Mouse (Mus musculus) forebrain, postnatal 0 days (tissue): ENCODE measurements around the gene Cdh1. TPM values are rescaled to one million over a fixed set of nuclear protein-coding genes. Genes with fewer than 3 reads are reported as not detected.
A peak's percentile ranks its signal among the peaks of the same experiment; 100 is the strongest.

ENCODE experiments used
- ATAC-seq: fragments of 200-750 bp; cut with Nextera tagmentation; 2 replicates; pipeline ENCODE4 v1.8.0; 2017; ENCODE audit warnings: mild to moderate bottlenecking, moderate library complexity
- DNase-seq: peaks from one replicate; pipeline ENCODE4 v3.0.0-alpha.2; 2015
- H3K27ac ChIP-seq: fragments of 300-500 bp; sonication (generic); 2 replicates; pipeline ENCODE4 v1.5.1; 2014; ENCODE audit warnings: low read depth, mild to moderate bottlenecking, antibody characterized with exemption, low read length, moderate library complexity, mixed read lengths
- H3K27me3 ChIP-seq: fragments of 300-500 bp; sonication (generic); 2 replicates; pipeline ENCODE4 v1.6.1; 2014; ENCODE audit warnings: mild to moderate bottlenecking, low read length, mixed read lengths; ENCODE audit not compliant: insufficient read depth
- H3K36me3 ChIP-seq: fragments of 300-500 bp; sonication (generic); 2 replicates; pipeline ENCODE4 v1.6.1; 2014; ENCODE audit warnings: mild to moderate bottlenecking, moderate library complexity; ENCODE audit not compliant: insufficient read depth
- H3K4me1 ChIP-seq: fragments of 300-500 bp; sonication (generic); 2 replicates; pipeline ENCODE4 v1.6.1; 2014; ENCODE audit warnings: antibody characterized with exemption; ENCODE audit not compliant: insufficient read depth
- H3K4me2 ChIP-seq: fragments of 300-500 bp; sonication (generic); 2 replicates; pipeline ENCODE4 v1.6.1; 2014; ENCODE audit warnings: low read depth, mild to moderate bottlenecking, moderate library complexity
- H3K4me3 ChIP-seq: fragments of 300-500 bp; sonication (generic); 2 replicates; pipeline ENCODE4 v1.5.1; 2014; ENCODE audit warnings: low read depth, low read length, mixed read lengths
- H3K9ac ChIP-seq: fragments of 300-500 bp; sonication (generic); 2 replicates; pipeline ENCODE4 v1.6.1; 2014; ENCODE audit warnings: mild to moderate bottlenecking
- H3K9me3 ChIP-seq: fragments of 300-500 bp; sonication (generic); 2 replicates; pipeline ENCODE4 v1.6.1; 2016; ENCODE audit warnings: low read length
- CTCF ChIP-seq: sonication (generic); IDR thresholded peaks from 2 replicates; pipeline ENCODE4 v1.5.1; 2016; ENCODE audit warnings: antibody characterized with exemption, control low read depth, low read depth
- WGBS: fragments of 180-500 bp; shearing (Covaris S2); extraction: QIAGEN DNeasy Blood & Tissue Kit; methylation state at CpG from one replicate; pipeline ENCODE4 v1.1.7; 2014; 5-methylcytosine and 5-hydroxymethylcytosine counted together
- polyA plus RNA-seq: library from polyadenylated mRNA; unstranded; fragments of >200 nt; fragmentation: Nextera tagmentation; extraction: Ambion mirVana; gene quantifications from 2 replicates; pipeline ENCODE4 v1.2.1, GENCODE M21; 2015
- total RNA-seq: library from RNA; depleted of rRNA; stranded (reverse); fragments of >200 nt; gene quantifications from 2 replicates; pipeline ENCODE4 v1.2.3, GENCODE M21; 2014

The Cdh1 gene
- total and polyA plus RNA-seq, 2 experiments from 2014 or later = 3.9 TPM

- no peaks in the 10 kb centered on the region for H3K9me3 ChIP-seq
- no peak overlapping the region for H3K4me2 ChIP-seq
- H3K4me1 ChIP-seq = no peaks in the 10 kb centered on the region
- no peak overlapping the region for H3K27ac ChIP-seq
- H3K27me3 ChIP-seq = no peaks in the 10 kb centered on the region
- ATAC-seq (peak; percentile 62), DNase-seq (peak; percentile 70)
- no peak overlapping the region for H3K9ac ChIP-seq
- peak; percentile 81 for TF ChIP-seq CTCF
- no peaks in the 10 kb centered on the region for H3K36me3 ChIP-seq
- H3K4me3 ChIP-seq = no peak overlapping the region
- 0% methylated on average over 4 of the region's 4 CpGs for WGBS
Measured at GRCm38 (mm10) chr8:106687479-106687878, 84.3 kb downstream of the Cdh1 start.

- H3K9me3 ChIP-seq = no peaks in the 10 kb centered on the region
- H3K27ac ChIP-seq = no peak overlapping the region
- ATAC-seq (peak; percentile 91), DNase-seq (peak; percentile 60)
- H3K4me3 ChIP-seq = no peak overlapping the region
- 68% methylated on average over 3 of the region's 3 CpGs for WGBS
- H3K36me3 ChIP-seq = peaks cover 9% of the 10 kb centered on the region
- no peak for TF ChIP-seq CTCF
- no peak overlapping the region for H3K4me2 ChIP-seq
- no peaks in the 10 kb centered on the region for H3K4me1 ChIP-seq
- no peaks in the 10 kb centered on the region for H3K27me3 ChIP-seq
- H3K9ac ChIP-seq = no peak overlapping the region
Measured at GRCm38 (mm10) chr8:106697748-106698248, 94.6 kb downstream of the Cdh1 start.

- no peak overlapping the region for H3K4me3 ChIP-seq
- 68% methylated on average over 5 of the region's 5 CpGs for WGBS
Measured at GRCm38 (mm10) chr8:106699588-106699987, 96.4 kb downstream of the Cdh1 start.

GRCm38 (mm10) chr8:106700131-106700530 lies 97.0 kb downstream of the Cdh1 start:
- TF ChIP-seq CTCF = no peak
- no peaks in the 10 kb centered on the region for H3K4me1 ChIP-seq
- no peaks in the 10 kb centered on the region for H3K27me3 ChIP-seq
- no peak for ATAC-seq
- 94% methylated on average over 6 of the region's 6 CpGs for WGBS
- no peak overlapping the region for H3K4me3 ChIP-seq
- H3K27ac ChIP-seq = no peak overlapping the region
- no peaks in the 10 kb centered on the region for H3K9me3 ChIP-seq
- no peak overlapping the region for H3K9ac ChIP-seq
- no peak overlapping the region for H3K4me2 ChIP-seq
- H3K36me3 ChIP-seq = peaks cover 9% of the 10 kb centered on the region
- no peak for DNase-seq

More at GRCm38 (mm10) chr8:106699588-106699987, 96.4 kb downstream of the Cdh1 start:
- H3K27me3 ChIP-seq = no peaks in the 10 kb centered on the region
- peaks cover 9% of the 10 kb centered on the region for H3K36me3 ChIP-seq
- TF ChIP-seq CTCF = peak; percentile 93
- no peak for ATAC-seq
- no peak overlapping the region for H3K27ac ChIP-seq
- no peaks in the 10 kb centered on the region for H3K4me1 ChIP-seq
- DNase-seq = peak; percentile 82
- no peak overlapping the region for H3K4me2 ChIP-seq
- H3K9me3 ChIP-seq = no peaks in the 10 kb centered on the region
- H3K9ac ChIP-seq = no peak overlapping the region

- DNase-seq (no peak), ATAC-seq (no peak)
- H3K4me1 ChIP-seq = no peaks in the 10 kb centered on the region
- H3K4me3 ChIP-seq = no peak overlapping the region
- H3K36me3 ChIP-seq = peaks cover 9% of the 10 kb centered on the region
- no peak overlapping the region for H3K4me2 ChIP-seq
- no peaks in the 10 kb centered on the region for H3K9me3 ChIP-seq
- TF ChIP-seq CTCF = no peak
- H3K27me3 ChIP-seq = no peaks in the 10 kb centered on the region
- 93% methylated on average over 3 of the region's 3 CpGs for WGBS
- H3K9ac ChIP-seq = no peak overlapping the region
- no peak overlapping the region for H3K27ac ChIP-seq
Measured at GRCm38 (mm10) chr8:106701360-106701759, 98.2 kb downstream of the Cdh1 start.

GRCm38 (mm10) chr8:106704199-106704900 lies 101.2 kb downstream of the Cdh1 start:
- TF ChIP-seq CTCF = no peak
- 68% methylated on average over 9 of the region's 9 CpGs for WGBS
- Histone ChIP-seq H3K9ac (no peak overlapping the region), H3K27ac (peak overlapping the region; percentile 16), H3K27me3 (no peaks in the 10 kb centered on the region), H3K36me3 (no peaks in the 10 kb centered on the region; the same call in 1 of the 2 replicates), H3K4me2 (no peak overlapping the region), H3K4me3 (no peak overlapping the region), H3K9me3 (no peaks in the 10 kb centered on the region), H3K4me1 (no peaks in the 10 kb centered on the region)
- ATAC-seq (peak; percentile 79), DNase-seq (no peak)

GRCm38 (mm10) chr8:106704901-106705321 lies 101.8 kb downstream of the Cdh1 start:
- ATAC-seq (peak; percentile 86), DNase-seq (peak; percentile 69)
- peak overlapping the region; percentile 16 for H3K27ac ChIP-seq
- H3K9me3 ChIP-seq = no peaks in the 10 kb centered on the region
- no peaks in the 10 kb centered on the region for H3K27me3 ChIP-seq
- TF ChIP-seq CTCF = no peak
- H3K36me3 ChIP-seq = no peaks in the 10 kb centered on the region; the same call in 1 of the 2 replicates
- no peak overlapping the region for H3K4me2 ChIP-seq
- no peak overlapping the region for H3K4me3 ChIP-seq
- WGBS = 32% methylated on average over 9 of the region's 9 CpGs
- no peak overlapping the region for H3K9ac ChIP-seq
- no peaks in the 10 kb centered on the region for H3K4me1 ChIP-seq
